Comparison of ENCODE assay signal across 8 mouse cellular contexts in the genomic region with DNA sequence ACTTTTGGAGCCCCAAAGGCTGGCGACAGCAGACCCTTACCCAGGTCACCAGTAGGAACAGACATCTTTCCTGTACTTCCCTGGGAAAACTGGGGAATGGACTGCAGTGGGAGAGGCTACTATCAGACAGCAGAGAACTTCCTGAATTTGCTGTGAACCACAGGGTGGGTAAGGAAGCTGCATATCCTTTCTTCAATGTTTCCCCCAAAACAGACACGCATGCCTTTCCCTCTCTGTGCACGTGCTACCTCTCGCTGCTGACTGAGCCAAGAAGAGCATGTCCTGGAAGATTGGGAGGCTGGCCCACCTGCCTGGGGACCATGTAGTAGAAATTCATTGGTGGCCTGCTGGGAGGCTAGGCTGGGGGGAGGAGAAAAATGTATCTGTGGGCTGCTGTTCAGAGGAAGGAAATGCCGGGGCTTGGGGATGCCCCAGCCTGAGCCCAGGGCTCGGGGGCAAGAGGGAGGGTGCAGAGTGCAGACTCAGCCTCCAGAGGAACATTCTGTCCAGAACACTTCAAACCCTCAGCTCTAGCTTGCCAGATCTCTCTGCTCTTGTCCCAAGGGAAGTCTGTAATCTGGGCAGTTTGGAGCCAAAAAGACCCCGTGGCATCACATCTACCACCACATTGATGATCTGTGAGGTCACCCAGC.
DNase-seq lines count a peak whose midpoint lies in the region; ATAC-seq and TF ChIP-seq lines count a peak whose summit lies in the region.

No protein-coding gene starts in this region.

- TF ChIP-seq POLR2A in bone marrow macrophage, adult 2 months (IDR thresholded peaks at IDR 0.05; ENCODE audit: borderline replicate concordance, low read depth, low read length): no peak
- no peak for TF ChIP-seq POLR2A in cerebellum, adult 2 months (IDR thresholded peaks at IDR 0.05; ENCODE audit: borderline replicate concordance, insufficient read depth, low read length)

- intact Hi-C loops in heart, postnatal 36 days (cut with DNase I): no loop called here
- intact Hi-C loops in left cerebral cortex, postnatal 14 days (cut with DNase I): no loop called here

- 0 out of 2 replicates have a peak overlapping the region, but pooled peaks have one; percentile 7 for H3K9ac ChIP-seq in liver, postnatal 0 days (replicated peaks)
- no peak overlapping the region for H3K9ac ChIP-seq in midbrain, embryonic 11.5 days (ENCODE audit: low read length)

- H3K9me3 ChIP-seq in liver, postnatal 0 days (ENCODE audit: low read length): peaks cover 4% of the 10 kb centered on the region; the same call in 1 of the 2 replicates
- no peaks in the 10 kb centered on the region; the same call in 1 of the 2 replicates for H3K9me3 ChIP-seq in midbrain, embryonic 11.5 days (ENCODE audit: control insufficient read depth, low read length)

- TF ChIP-seq EP300 in liver, postnatal 0 days (IDR thresholded peaks at IDR 0.05; ENCODE audit: low read depth): peak; percentile 62

- DNase-seq in B cell, adult 2 months: peak; percentile 8 to 14
- peak; percentile 63 to 72 for DNase-seq in heart, postnatal 36 days
- DNase-seq in liver, postnatal 0 days: no peak
- no peak for DNase-seq in midbrain, embryonic 11.5 days (ENCODE audit: low spot score, missing footprints)
- no peak for DNase-seq in retina, postnatal 1 day
- no peak for DNase-seq in left cerebral cortex, postnatal 14 days (ENCODE audit: low spot score in 2 of 2)
- DNase-seq in cerebellum, adult 2 months: no peak

- no peaks in the 10 kb centered on the region for H3K27me3 ChIP-seq in liver, postnatal 0 days (ENCODE audit: insufficient read depth, low read length)
- H3K27me3 ChIP-seq in midbrain, embryonic 11.5 days (ENCODE audit: control insufficient read depth, insufficient read depth, low read length): no peaks in the 10 kb centered on the region
- H3K27me3 ChIP-seq in cerebellum, adult 2 months (ENCODE audit: control insufficient read depth, insufficient read depth, low read length): no peaks in the 10 kb centered on the region

- peaks cover 22% of the 10 kb centered on the region for H3K4me1 ChIP-seq in bone marrow macrophage, adult 2 months (ENCODE audit: control insufficient read depth, insufficient read depth, low read length)
- H3K4me1 ChIP-seq in liver, postnatal 0 days (ENCODE audit: insufficient read depth): peaks cover 56% of the 10 kb centered on the region
- H3K4me1 ChIP-seq in midbrain, embryonic 11.5 days (ENCODE audit: control insufficient read depth, insufficient read depth, low read length): no peaks in the 10 kb centered on the region
- no peaks in the 10 kb centered on the region for H3K4me1 ChIP-seq in cerebellum, adult 2 months (ENCODE audit: control insufficient read depth, insufficient read depth, low read length)

- ATAC-seq in liver, postnatal 0 days: peak; percentile 18; the same call in 1 of the 2 replicates
- ATAC-seq in midbrain, embryonic 11.5 days (ENCODE audit: low FRiP score): no peak

- WGBS in liver, postnatal 0 days (ENCODE audit: insufficient replicate concordance): 31% methylated on average over 7 of the region's 7 CpGs
- 65% methylated on average over 7 of the region's 7 CpGs for WGBS in midbrain, embryonic 11.5 days
- 61% methylated on average over 7 of the region's 7 CpGs for WGBS in cerebellum, adult 2 months

- H3K4me3 ChIP-seq in bone marrow macrophage, adult 2 months (ENCODE audit: insufficient read depth, low read length): no peak overlapping the region
- no peak overlapping the region for H3K4me3 ChIP-seq in liver, postnatal 0 days (ENCODE audit: low read depth, low read length)
- H3K4me3 ChIP-seq in midbrain, embryonic 11.5 days (ENCODE audit: low read depth, low read length): no peak overlapping the region
- no peak overlapping the region for H3K4me3 ChIP-seq in cerebellum, adult 2 months (replicated peaks; ENCODE audit: insufficient read depth, low read depth, low read length)

- H3K36me3 ChIP-seq in liver, postnatal 0 days (replicated peaks; ENCODE audit: insufficient read depth, low read length): no peaks in the 10 kb centered on the region
- H3K36me3 ChIP-seq in midbrain, embryonic 11.5 days (ENCODE audit: control insufficient read depth, insufficient read depth, low read length): no peaks in the 10 kb centered on the region

- no peak overlapping the region for H3K4me2 ChIP-seq in liver, postnatal 0 days (ENCODE audit: low read depth, low read length)
- no peak overlapping the region for H3K4me2 ChIP-seq in midbrain, embryonic 11.5 days

- TF ChIP-seq CTCF in bone marrow macrophage, adult 2 months (IDR thresholded peaks at IDR 0.05; ENCODE audit: low read depth, low read length): no peak
- TF ChIP-seq CTCF in liver, postnatal 0 days (IDR thresholded peaks at IDR 0.05; ENCODE audit: low read depth): no peak
- TF ChIP-seq CTCF in cerebellum, adult 2 months (IDR thresholded peaks at IDR 0.05; ENCODE audit: borderline replicate concordance, insufficient read depth, low read depth, low read length): no peak

- H3K27ac ChIP-seq in bone marrow macrophage, adult 2 months (ENCODE audit: insufficient read depth, low read depth, low read length): peak overlapping the region; percentile 52
- H3K27ac ChIP-seq in liver, postnatal 0 days (ENCODE audit: low read depth): peak overlapping the region; percentile 80
- H3K27ac ChIP-seq in midbrain, embryonic 11.5 days (ENCODE audit: low read depth, low read length): no peak overlapping the region
- no peak overlapping the region for H3K27ac ChIP-seq in cerebellum, adult 2 months (ENCODE audit: insufficient read depth, low read length)

Comparison
In these comparisons a context has a peak if more than half of its experiments do, and no peak if none do; other contexts are left out.
1. DNase-seq: peak in B cell, adult 2 months (2 of 2) and heart, postnatal 36 days (2 of 2); none in liver, postnatal 0 days (single experiment), midbrain, embryonic 11.5 days (single experiment), retina, postnatal 1 day (single experiment), left cerebral cortex, postnatal 14 days (0 of 2) and cerebellum, adult 2 months (0 of 2).
2. H3K27ac ChIP-seq: peak in bone marrow macrophage, adult 2 months (single experiment) and liver, postnatal 0 days (single experiment); none in midbrain, embryonic 11.5 days (single experiment) and cerebellum, adult 2 months (single experiment).